Mouse (Mus musculus) gastrocnemius, adult 18-20 months (tissue): ENCODE results near the gene Cdh22. TPM values are rescaled to one million over a fixed set of nuclear protein-coding genes. Genes with fewer than 3 reads are reported as not detected.

Experiments used
- DNase-seq: peaks from one replicate; pipeline ENCODE4 v3.0.0; 2021; ENCODE audit warnings: low spot score
- total RNA-seq, 2 experiments: library from RNA; stranded (reverse); gene quantifications; 2 replicates each; pipeline ENCODE4 v1.2.3; 2021

The Cdh22 gene
- total RNA-seq, 2 experiments from 2014 or later = 1.1 to 1.3 TPM

DNA sequence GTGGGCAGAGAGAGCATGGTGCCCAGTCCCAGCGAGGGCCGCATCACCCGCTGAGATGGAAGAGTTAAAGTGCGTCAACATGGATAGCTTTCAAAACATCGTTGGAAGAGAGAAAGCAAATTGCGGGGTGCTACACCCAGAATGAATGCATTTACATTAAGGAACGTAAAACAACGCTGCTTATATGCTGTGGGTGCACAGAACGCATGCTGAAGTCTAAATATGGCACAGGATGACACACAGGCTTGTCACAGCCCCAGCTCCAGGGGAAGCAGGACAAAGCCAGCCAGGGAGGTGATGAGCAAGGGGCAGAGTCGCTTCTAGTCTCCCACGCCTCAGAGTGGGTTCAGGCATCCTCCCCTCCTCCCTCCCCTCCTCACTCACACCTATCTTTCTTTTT lies 27.0 kb downstream of the Cdh22 start:
- DNase-seq = no peak

DNA sequence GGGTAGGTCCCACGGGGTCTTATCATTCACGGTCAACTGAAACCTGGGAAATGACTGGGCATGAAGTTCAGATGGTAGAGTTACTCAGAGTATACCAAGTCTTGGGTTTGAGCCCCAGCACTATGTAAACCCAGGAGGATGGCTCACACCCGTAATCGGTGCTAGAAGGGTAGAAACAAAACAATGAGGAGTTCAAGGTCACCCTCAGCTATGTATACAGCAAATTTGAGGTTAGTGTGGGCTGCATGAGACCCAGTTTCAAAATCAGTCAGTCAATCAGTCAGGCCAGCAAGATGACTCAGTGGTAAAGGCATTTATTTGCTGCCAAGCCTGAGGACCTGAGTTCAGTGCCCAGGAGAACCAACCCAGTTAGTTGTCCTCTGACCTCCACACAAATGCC lies 27.6 kb downstream of the Cdh22 start:
- no peak for DNase-seq

DNA sequence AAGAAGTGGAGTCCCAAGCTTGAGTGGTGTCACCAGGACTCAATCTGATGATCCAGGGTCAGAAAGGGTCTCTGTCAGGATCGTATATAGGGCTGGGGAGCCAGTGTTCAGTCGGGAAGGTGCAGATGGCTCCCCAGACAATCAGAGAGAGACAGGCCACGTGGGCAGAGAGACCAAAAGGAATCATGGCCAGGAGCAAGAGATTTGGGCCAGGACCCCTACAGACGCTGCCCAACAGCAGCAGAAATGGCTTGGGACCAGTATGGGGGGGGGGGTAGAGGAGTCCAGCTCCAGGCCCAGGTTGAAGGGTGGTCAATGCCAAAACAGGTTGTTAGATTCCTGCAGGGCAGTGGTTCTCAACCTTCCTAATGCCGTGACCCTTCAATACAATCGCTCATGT lies 29.2 kb downstream of the Cdh22 start:
- DNase-seq = no peak

DNA sequence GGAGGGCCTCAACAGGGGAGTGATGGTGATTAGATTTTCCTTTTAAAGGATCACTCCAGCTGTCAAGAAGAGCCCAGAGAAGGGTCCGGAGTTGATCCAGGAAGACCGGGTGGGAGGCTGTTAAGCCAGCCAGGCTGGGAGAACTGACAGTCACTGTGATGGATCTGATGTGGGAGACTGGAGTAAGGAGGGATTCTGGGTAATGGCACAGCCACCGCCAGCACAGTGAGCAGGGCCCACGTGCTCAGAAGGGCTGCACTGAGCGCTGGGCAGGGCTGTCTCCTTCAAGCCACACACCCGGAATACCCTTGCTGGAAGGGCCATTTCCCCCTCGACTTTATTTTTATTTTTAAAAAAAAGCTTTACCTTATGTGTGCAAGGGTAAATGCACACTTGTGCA lies 29.7 kb downstream of the Cdh22 start:
- no peak for DNase-seq

DNA sequence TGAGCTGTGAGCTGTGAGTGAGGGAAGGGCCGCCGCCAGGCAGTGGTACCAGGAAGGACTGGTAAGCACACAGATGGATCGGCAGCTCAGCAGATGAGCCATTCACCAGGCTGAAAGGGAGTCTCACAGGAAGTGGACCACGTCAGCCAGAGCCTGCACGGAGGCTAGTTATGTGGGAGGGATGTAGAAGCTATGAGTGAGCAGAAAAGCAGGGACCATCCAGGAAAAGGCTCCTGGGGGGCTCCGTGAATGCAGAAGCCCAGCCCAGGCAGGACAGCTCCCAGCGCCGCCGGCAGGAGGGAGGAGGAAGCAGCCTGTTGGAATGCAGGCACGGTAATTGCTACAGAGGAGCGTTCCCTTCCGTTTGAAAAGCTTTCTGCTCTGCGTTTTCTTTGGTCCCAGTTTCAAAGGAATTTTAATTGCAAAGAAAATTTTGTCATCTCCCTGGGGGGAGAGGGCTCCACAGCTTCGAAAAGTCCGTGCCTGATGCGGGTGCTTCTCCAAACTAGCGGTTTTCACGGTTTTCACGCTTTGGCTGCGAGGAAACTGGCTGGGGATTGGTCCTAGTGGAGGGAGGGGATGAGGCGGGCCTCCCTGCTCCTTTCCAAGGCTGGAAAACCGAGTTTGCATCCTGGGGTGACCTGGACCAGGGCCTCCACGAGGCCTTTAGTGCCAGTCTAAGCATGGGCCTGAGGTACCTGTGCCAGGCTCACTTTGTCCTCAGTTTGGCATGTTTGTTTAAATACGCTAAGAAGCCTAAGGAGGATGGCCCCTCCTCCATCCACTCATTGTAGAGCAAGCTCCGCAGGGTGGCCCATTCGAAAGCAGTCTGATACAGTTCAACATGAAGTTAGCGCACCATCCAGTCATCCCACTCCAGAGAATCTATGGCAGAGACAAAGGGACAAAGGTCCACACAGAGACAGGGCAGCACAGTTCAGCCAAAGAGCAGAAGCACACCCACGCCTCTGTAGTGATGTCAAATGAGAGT lies 32.6 kb downstream of the Cdh22 start:
- DNase-seq = no peak

DNA sequence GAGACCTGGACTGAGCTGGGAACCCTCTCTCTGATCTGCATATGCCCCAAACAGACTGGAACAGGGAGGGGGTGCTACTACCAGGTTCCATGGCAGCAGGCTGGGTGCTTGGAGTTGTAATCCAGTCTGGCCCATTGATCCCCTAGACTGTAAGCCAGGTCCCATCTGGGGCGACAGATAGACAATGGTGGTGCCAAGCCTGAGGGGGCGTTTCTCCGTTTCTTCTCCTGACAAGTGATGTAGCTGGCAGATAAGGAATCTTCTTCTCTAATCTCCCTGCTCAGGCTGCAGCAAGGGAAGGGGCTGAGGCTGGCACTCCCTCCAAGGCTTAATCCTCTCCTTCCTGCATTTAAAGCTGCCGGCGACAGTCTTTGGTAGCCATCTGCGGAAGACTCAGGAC lies 37.1 kb downstream of the Cdh22 start:
- no peak for DNase-seq

DNA sequence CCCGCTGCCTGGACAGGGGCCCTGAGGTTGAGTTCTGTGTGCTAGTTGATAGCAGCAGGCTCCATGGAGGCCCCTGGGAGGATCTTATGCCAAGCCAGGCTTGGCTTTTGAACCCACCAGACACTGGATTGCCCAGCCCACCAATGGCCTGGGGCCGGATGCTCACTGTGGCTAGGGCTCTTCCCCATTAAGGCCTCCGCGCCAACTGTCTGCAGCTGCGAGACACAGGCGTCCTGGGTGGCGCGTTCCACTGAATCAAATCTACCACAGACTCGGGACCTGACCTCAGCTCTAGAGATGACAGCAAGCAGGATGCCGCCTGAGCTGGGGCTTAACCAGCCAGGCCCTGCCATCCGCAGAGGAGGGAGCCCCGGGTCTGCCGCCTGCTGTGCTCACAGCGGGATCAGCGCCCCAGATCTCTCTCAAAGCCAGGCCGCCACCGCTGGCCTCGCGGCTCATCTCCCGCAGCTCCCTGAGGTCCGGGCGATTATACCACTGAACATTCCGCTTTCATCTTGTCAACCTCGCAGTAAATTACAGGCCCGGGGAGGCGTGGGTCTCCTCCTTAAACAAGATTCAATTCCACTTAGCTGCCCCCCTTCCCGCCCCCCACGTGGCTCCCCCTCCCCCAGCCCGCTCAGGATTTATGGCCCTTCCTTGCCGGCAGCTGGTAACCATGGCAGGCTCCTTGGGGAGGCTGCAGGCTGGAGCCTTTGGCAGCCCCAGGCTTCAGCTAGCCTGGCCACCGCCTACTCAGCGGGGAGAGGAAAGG lies 39.1 kb downstream of the Cdh22 start:
- no peak for DNase-seq

DNA sequence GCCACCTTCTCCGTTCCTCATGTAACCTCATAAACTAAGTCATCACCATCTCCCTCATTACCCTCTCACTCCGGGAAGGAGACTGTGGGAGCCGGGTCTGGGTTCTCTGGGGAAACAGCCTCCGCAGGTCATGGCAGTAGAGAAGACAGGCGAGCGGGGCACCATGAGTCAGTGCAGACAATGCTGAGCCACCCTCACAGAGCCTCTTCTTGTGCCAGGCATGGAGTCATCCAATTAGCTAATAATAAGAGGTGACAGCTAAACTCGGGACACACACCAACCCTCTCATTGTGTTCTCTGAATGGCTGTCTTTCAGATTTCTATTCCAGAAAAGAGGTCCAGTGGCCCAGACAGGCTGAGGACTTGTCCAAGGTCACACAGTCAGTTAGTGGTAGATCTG lies 43.2 kb downstream of the Cdh22 start:
- no peak for DNase-seq

DNA sequence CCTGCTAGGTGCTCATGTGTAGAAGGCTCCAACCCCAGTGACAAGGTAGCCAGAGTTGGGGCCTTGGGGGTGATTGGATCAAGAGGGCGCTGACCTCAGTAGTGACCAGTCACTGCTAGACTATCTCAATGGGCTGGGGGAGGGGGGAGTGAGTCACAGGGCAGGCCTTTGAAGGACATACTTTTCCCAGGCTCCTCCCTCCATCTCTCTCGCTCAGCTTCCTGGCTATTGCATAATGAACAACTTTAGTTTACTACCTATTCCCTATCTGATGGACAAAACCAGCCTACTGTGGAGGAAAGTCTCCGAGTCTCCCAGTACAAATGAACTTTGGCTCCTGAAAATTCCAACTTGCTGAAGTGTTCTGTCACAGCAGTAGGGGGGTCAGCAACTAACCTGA lies 45.1 kb downstream of the Cdh22 start:
- DNase-seq = no peak

DNA sequence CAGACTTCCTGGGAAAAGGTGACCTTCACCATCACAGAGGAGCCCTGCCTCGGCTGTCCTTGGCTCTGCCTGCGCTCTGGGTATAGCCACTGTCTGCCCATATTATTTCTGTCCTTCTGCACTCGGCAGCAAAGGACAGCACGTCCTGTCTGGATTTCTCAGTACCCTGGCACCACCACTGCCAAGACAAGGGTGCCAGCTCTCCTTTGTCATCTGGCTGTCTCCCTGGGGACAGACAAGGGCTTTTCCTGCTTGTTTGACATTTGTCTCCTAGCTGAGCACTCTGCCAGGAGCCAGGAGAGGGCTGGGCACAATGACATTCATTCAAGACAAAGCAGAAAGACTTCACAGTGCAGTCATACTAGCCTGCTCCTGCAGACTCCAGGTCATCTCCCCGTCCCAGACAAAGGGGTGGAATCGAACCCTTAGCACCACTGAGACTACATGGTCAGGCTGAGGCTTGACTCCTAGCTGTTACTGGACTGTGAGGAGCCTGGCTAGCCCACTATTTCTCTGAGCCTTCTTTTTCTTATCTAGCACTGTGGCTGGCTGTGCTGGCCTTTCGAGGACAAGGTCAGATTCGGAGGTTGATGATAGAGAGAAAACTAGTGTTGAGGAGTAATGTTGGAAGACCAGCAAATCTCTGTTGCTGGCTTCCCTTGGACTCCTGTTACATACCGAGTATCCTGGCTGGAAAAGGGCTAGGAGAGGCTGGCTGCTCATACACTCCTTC lies 46.8 kb downstream of the Cdh22 start:
- DNase-seq = no peak

DNA sequence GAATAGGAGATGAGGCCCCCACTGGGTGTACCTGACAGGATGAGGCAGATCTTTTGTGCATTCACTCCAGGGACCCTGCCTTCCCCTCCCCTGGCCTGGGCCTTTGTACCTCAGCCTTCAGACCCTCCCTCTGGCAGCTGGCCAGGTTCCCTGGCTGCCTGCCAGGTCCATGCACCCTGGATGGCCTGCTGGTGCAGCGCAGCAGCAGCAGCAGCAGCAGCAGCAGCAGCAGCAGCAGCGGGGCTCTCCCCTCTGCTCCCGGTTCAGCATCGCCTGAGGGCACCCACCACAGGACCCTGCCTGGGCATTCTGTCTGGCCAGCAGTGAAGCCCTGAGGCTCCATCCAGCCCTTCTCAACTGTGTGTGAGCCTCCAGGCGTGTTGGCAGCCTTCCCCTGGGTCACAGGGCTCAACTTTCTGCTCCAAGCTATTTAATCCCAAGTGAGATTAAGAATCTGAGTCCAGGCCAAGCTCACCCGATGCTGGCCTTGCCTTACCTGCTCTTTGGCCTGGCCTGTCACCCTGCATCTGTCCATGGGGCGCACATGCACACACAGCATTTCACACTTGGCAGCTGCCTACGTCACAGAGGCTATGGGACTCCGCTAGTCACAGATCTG lies 50.5 kb downstream of the Cdh22 start:
- peak; percentile 34 for DNase-seq

DNA sequence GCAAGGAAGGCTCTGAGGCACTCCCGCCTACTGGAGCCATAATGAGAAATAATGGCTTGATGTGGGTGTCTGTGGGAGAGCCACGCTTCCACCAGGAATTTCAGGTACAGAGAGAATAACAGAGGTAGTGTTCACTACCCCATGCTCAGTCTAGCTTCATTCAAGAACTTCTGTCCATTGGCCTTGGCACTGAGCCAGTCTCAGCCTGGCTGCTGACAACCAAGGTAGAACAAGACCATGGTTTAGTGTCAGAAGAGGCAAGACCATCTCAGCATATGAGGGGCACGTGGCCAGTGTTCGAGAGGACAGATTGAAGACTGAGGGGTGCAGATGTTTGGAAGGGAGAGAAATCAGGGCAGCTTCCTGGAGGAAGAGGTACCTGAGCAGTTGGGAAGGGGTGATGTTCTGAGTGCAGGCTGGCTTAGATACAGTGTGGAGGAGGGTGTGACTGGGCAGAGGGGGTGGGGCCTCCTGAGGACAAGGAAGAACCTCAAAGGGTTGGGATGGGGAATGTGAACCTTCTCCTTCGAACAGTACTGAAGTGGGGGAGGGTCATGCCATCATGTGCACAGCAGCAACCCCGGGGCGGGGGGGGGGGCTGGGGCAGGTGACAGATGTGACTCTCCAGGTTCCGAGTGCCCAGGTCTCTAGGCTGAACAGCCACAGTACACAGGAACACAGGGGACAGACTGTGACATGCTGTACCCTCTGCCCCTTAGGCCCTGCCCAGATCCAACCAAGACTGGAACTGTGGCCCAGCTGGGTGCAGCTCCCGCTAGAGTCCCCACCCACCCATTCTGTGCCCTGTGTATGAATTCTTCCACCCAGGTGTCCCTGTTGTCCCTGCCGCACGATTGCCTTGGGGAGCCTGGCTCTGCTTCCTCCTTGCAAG lies 52.3 kb downstream of the Cdh22 start:
- no peak for DNase-seq

DNA sequence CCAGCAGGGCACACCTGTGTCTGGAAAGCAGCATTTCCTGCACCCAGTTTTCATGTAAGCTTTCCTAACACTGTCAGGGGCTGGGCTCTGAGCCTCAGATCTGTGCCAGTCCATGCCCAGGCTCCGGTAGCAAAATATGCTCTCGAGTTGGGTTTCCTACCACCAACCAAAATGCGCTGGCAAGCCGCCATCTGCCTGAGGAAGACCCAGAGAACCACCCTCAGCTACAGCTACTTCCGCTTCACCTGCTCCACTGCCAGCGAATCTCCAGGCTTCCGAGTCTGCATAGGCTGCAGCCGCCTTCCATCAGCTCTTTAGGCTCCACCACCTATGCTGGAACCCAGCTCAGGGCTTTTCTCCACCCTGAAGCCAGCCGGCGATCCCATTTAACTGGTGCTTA lies 55.4 kb downstream of the Cdh22 start:
- no peak for DNase-seq

DNA sequence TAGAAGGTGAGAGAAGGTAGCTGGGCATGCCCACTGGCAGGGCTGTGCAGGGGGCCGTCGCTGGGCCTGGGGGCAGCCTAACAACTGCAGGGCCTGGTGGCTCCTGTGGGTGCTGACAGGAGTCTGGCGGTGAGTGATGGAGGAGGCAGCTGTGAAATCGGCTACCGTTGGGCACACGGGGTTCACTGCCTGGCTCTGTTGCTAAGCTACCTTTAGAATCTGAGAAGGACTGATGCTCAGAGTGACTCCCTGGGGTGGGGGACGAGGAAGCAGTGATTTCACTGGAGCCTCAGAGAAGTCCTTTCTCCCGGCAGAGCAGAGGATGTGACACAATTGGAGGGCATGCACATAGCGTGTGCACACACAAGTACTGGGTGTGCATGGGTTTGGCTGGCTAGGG lies 57.7 kb downstream of the Cdh22 start:
- no peak for DNase-seq

DNA sequence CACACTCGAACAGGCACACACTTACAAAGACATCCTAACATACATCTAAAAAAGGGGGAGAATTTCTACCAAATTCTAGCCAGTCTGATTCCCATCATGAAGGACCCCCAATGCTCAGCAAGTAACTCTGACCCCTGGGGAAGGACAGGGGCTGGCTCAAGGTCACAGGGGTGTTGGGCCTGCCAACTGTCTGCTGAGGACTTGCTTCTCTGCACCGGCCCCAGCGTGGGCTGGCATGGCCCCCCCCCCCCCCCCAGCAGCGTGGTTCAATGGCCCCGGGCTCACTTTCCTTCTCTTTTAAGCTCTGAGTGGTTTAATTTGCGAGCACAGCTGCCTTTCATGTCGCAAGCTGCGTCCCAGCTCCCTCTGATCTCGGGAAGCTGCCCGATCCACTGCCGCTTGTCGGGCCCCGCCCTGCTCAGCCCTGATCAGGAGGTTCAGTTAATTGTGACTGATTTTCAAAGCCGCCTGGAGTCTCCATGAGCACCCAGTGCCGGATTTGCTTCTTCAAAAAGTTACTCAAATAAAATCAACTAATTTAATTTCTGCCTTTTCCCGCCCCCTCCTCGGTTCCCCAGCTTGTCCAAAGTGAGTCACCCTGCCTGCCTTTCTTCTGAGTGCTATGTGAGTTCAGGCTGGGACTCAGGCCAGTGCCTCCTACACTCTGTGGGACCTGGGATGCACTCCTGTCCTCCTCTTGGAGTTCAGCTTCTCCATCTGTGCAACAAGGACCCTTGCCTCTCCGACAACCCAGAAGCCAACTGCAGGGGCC lies 67.8 kb downstream of the Cdh22 start:
- no peak for DNase-seq

DNA sequence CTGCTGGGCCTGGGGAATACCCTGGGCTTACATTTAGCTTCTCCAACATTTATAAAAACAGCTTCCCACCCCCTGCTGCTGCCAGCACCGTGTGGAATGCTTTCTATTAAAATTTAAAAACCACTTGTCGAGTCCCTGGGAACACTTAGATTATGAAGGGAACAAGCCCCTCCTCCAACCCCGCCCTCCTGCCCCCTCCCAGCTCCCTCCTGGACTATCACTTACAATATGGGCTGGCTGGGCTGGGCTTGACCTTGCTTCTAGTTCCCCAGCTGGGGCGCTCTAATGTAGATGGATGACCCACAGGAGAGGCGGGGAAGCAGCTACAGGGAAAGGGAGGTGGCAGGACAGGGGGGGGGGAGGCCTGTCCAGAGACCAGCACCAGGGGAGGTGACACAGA lies 72.4 kb downstream of the Cdh22 start:
- no peak for DNase-seq

DNA sequence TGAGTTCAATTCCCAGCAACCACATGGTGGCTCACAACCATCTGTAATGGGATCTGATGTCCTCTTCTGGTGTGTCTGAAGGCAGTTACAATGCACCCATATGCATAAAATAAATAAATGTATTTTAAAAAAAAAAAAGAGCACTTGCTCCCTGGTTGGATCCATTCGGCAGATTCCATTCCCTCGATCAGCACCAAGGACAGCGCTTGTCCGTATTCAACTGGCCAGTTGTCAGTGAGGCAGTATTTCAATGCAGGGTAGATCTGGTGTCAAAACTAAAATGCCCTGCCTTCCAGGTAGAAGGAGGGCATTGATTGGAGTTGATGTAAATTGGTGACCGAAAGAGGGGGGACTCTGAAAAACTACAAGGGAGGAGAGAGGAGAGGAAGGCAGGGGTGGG lies 74.2 kb downstream of the Cdh22 start:
- DNase-seq = peak; percentile 36

DNA sequence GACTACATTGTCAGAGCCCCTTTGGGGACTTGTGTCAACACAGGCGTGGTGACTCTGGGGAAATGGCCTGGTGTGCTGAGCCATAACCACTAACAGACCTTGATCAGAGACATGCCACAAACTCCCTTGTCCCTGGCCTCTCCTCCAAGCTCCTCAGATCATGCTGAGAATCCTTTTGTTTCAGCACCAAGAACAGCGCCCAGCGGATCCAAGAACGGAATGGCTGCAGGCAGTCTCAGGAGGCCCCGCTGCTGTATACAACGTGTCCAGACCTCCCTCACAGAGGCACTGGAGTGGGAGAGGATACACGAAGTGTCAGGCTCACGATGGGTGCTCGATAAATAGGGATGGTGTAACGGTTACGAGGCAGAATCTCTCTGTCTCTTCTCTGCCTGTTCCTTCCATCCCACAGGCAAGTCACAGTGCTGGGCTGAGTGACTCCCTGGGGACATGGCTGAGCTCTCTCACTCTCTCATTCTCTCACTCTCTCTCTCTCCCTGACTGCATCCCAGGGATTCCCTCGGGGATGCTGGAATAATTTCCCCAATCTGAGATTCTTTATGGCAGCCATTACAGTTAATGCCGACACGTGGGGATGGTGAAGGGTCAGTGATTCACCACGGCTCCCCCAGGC lies 75.5 kb downstream of the Cdh22 start:
- peak; percentile 33 for DNase-seq

DNA sequence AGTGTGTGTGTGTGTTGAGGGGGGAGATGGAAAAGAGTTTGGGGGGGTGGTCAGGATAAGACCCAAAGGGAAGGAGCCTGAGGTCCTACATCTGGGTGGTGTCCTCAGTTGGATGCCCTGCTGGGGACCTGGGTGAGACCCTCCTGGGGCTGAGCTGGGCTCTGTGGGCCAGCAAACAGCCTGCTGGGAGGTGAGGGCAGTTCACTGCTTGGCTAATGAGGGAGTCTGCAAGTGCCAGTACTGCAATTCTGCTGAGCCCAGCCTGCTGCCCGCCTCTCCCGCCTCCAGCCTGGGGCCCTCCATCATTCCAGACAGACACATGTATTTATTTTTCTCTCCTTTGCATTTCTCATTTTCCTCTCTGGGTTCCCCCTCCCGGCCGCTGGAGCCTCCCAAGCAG lies 76.3 kb downstream of the Cdh22 start:
- DNase-seq = no peak
